Mouse (Mus musculus) lung, postnatal 10 days (tissue): ENCODE data around the gene Slc22a23.
"Not testable (repeated sequence)": the region's sequence is repeated elsewhere in the genome, so short reads cannot be mapped to it uniquely, and the experiment has no call there.

Experiments
- DNase-seq: peaks from one replicate; pipeline ENCODE4 v3.0.0; 2021

Slc22a23 gene

GRCm38 (mm10) chr13:34345128-34346085 is at the start of gene Slc22a23:
Gene Slc22a23, minus strand, starts transcription at chr13:34345182.
- peak; percentile 75 for DNase-seq

- not testable (repeated sequence) for DNase-seq
Measured at GRCm38 (mm10) chr13:34394305-34394704, 49.3 kb upstream of the Slc22a23 start.

GRCm38 (mm10) chr13:34392376-34392775 is 47.4 kb upstream of the Slc22a23 start:
- DNase-seq: no peak

GRCm38 (mm10) chr13:34388219-34388618 is 43.2 kb upstream of the Slc22a23 start:
- DNase-seq: no peak

- no peak for DNase-seq
Measured at GRCm38 (mm10) chr13:34383416-34383815, 38.4 kb upstream of the Slc22a23 start.

GRCm38 (mm10) chr13:34378926-34379325 is 33.9 kb upstream of the Slc22a23 start:
- no peak for DNase-seq

- no peak for DNase-seq
Measured at GRCm38 (mm10) chr13:34375145-34375544, 30.2 kb upstream of the Slc22a23 start.

- DNase-seq: no peak
Measured at GRCm38 (mm10) chr13:34372870-34373478, 28.0 kb upstream of the Slc22a23 start.

- no peak for DNase-seq
Measured at GRCm38 (mm10) chr13:34371951-34372869, 27.2 kb upstream of the Slc22a23 start.

GRCm38 (mm10) chr13:34370281-34370825 is 25.4 kb upstream of the Slc22a23 start:
- DNase-seq: no peak

GRCm38 (mm10) chr13:34365226-34365625 is 20.2 kb upstream of the Slc22a23 start:
- DNase-seq: no peak

GRCm38 (mm10) chr13:34355656-34356055 is 10.7 kb upstream of the Slc22a23 start:
- no peak for DNase-seq

- DNase-seq: no peak
Measured at GRCm38 (mm10) chr13:34354830-34355624, 10.0 kb upstream of the Slc22a23 start.

- no peak for DNase-seq
Measured at GRCm38 (mm10) chr13:34353241-34353640, 8.3 kb upstream of the Slc22a23 start.

GRCm38 (mm10) chr13:34351437-34351836 is 6.5 kb upstream of the Slc22a23 start:
- no peak for DNase-seq

- no peak for DNase-seq
Measured at GRCm38 (mm10) chr13:34347960-34348889, 3.2 kb upstream of the Slc22a23 start.

- DNase-seq: no peak
Measured at GRCm38 (mm10) chr13:34346748-34347147, 1.8 kb upstream of the Slc22a23 start.

- no peak for DNase-seq
Measured at GRCm38 (mm10) chr13:34346238-34346637, 1.3 kb upstream of the Slc22a23 start.

- DNase-seq: peak; percentile 39
Measured at GRCm38 (mm10) chr13:34344376-34345127, 430 bp downstream of the Slc22a23 start.
